Mouse (Mus musculus): ENCODE data around the gene Serpinb5.
"Not testable (repeated sequence)": the region's sequence is repeated elsewhere in the genome, so short reads cannot be mapped to it uniquely, and the experiment has no call there.

Serpinb5 gene

GRCm38 (mm10) chr1:106860847-106861246 lies at the start of gene Serpinb5:
Serpinb5 (plus strand) TSS chr1:106861173.
- in situ Hi-C loops (cut with MboI, MseI): no loop called here

GRCm38 (mm10) chr1:106814864-106815263 lies 46.1 kb upstream of the Serpinb5 start:
- in situ Hi-C loops (cut with MboI, MseI): loop anchor here (10.0 kb wide), 1 partner anchor 390 kb away; no protein-coding TSS in a partner anchor

DNA sequence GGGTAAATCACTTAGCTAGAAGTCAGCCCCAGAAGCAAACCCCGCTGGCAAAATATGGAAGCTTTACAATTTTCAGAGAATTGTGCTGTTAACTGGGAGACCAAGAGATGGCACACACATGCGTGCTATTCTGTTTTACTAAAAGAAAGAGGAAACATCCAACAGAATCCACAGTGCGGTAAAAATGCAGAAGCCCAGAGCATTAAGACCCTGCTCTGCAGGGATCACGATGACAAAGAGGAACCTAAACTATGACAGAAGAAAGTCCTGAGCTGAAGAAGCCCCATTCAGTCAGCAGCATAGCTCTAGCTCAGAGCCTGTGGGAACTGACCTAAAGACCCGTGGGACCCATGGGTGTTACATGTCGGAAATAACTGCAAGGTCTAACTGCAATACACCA lies 45.7 kb upstream of the Serpinb5 start:
- in situ Hi-C loops (cut with MboI, MseI): loop anchor here (10.0 kb wide), 1 partner anchor 390 kb away; no protein-coding TSS in a partner anchor

DNA sequence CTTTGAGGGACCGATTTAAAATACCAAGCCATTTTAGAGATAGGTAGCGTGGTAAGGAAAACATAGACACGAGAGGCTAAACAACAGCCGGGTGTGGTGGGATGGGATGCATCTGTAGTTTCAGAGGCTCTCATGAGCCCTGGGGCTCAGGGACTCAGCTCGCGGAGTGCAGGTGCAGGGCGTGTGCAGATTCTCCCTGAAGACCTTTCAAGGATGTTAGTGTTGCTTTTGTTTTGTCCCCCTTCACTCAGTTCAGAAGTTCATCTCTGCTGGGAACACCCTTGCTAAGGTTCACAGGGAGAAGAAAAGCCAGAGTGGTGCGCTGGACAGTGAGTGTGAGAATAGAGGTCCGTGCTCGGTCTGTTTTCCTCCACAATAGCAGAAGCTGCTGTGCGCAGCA lies 44.2 kb upstream of the Serpinb5 start:
- in situ Hi-C loops (cut with MboI, MseI): loop anchor here (10.0 kb wide), 1 partner anchor 392 kb away; no protein-coding TSS in a partner anchor

GRCm38 (mm10) chr1:106818323-106818722 lies 42.6 kb upstream of the Serpinb5 start:
- in situ Hi-C loops (cut with MboI, MseI): loop anchor here (10.0 kb wide), 1 partner anchor 394 kb away; no protein-coding TSS in a partner anchor

- in situ Hi-C loops (cut with MboI, MseI): no loop called here
Measured at GRCm38 (mm10) chr1:106822297-106822696, 38.7 kb upstream of the Serpinb5 start.

GRCm38 (mm10) chr1:106828784-106829183 lies 32.2 kb upstream of the Serpinb5 start:
- in situ Hi-C loops (cut with MboI, MseI): loop anchor here (25.0 kb wide), 1 partner anchor 1559 kb away; no protein-coding TSS in a partner anchor

GRCm38 (mm10) chr1:106865543-106865942 lies 4.6 kb downstream of the Serpinb5 start:
- in situ Hi-C loops (cut with MboI, MseI): no loop called here

GRCm38 (mm10) chr1:106866029-106866428 lies 5.1 kb downstream of the Serpinb5 start:
- in situ Hi-C loops (cut with MboI, MseI): no loop called here

DNA sequence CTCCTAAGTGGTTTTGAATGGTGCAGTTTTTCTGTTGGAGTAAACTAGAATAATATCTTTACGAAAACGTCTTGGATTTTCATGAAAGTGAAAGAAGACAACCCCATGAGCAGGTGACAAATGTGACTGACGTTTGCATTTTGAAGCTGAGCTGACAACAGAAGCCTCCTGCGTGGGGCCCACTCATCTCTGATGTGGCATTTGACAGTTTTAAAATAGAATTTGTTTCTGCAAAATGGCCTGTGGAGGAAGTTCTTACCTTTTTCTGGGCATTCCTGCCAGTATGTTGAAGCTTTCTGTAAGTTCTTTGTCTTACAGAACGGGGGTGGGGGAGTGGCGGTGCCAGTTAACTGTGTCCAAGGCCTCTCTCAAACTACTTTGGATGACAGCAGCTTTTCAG lies 5.8 kb downstream of the Serpinb5 start:
- in situ Hi-C loops (cut with MboI, MseI): no loop called here

GRCm38 (mm10) chr1:106869986-106870385 lies 9.0 kb downstream of the Serpinb5 start:
- in situ Hi-C loops (cut with MboI, MseI): no loop called here

- in situ Hi-C loops (cut with MboI, MseI): no loop called here
Measured at GRCm38 (mm10) chr1:106875193-106875886, 14.4 kb downstream of the Serpinb5 start.

DNA sequence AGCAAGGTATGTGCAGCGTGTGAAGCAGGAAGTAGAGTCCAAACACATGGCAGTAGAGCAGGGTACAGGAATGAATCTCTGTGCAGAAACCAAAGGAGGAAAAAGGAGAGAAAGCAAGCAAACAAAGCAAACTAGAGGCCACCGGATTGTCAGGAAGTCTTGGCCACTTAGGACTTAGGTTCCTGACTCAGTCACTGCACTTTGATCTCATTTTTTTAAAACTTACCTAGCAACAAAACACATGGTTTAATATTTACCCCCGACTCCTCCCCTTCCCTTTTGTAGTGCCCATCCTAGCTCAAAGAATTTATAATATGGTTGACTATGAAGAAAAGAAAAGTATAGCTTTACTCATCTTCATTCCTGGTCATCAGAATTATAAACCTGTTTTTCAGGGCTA lies 15.2 kb downstream of the Serpinb5 start:
- in situ Hi-C loops (cut with MboI, MseI): no loop called here

DNA sequence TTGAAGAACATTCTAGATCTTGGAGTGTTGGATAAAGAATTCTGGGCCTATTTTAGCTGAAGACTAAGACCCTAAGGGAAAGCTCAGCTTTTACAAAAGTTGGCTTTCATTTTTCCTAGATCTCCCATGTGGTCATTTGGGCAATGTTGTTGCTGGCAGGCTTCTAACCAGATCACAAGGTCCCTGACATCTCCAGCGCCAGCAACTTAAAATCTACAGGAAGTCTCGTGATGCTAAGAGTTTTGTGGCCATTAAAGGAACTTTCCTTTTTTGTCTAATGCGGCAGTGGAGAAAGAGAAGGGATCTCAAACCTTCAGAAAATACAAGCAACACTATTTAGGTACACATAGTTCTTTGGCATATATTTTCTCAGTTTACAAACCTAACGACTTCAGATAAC lies 21.8 kb downstream of the Serpinb5 start:
- in situ Hi-C loops (cut with MboI, MseI): no loop called here

GRCm38 (mm10) chr1:106883369-106883768 lies 22.4 kb downstream of the Serpinb5 start:
- in situ Hi-C loops (cut with MboI, MseI): no loop called here

DNA sequence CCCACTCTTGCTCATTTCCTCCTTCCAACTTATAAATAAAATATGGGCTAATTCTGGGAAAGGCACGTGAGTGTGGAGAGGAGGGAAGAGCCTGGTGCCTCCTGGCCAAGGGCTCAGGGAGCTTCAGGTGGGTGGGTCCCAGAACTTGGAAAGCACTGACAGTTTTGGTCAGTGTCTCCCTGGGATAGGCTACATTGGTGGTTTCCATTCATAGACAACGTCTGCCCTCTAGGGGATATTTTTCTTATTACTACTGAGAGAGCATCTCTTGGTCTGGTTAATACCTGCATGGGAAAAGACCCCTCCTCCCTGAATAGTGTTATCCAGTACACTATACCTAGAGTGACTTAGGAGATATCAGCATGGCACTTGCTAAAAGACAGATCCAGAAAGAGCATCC lies 22.8 kb downstream of the Serpinb5 start:
- in situ Hi-C loops (cut with MboI, MseI): no loop called here

DNA sequence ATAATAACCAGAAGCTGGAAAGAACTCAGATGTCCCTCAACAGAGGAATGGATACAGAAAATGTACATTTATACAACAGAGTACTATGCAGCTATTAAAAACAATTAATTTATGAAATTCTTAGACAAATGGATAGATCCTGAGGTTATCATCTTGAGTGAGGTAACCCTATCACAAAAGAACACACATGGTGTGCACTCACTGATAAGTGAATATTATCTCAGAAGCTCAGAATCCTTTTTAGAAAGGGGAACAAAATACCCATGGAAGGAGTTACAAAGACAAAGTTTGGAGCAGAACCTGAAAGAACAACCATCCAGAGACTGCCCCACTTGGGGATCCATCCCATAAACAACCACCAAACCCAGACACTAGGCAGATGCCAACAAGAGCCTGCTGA lies 34.2 kb downstream of the Serpinb5 start:
- in situ Hi-C loops (cut with MboI, MseI): not testable (repeated sequence)

GRCm38 (mm10) chr1:106901406-106901805 lies 40.4 kb downstream of the Serpinb5 start:
- in situ Hi-C loops (cut with MboI, MseI): no loop called here

DNA sequence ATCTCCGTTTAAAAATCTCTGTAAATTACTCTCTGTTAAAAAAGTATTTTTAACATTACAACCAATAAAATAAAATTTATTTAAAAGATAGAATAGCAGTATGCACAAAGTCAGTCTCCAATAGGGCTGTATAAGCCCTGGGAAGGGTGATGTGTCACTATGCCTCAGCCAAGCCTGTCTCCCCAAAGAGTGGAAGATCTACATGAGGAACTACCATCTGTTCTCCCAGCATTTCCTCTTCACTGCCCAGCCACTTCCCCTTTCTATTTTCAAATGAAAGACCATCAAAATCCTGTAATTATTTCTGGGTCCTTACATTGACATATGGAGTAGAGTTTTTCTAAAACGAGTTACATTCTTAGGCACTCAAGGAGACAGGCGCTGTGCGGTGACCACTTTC lies 71.0 kb downstream of the Serpinb5 start:
- in situ Hi-C loops (cut with MboI, MseI): no loop called here

All from T-helper 2 cell (primary cell).